Mouse (Mus musculus) embryo, embryonic 11 days (tissue): ENCODE measurements around the gene Tmem131l.
A peak's percentile ranks its signal among the peaks of the same experiment; 100 is the strongest.
"Not testable (repeated sequence)": the region's sequence is repeated elsewhere in the genome, so short reads cannot be mapped to it uniquely, and the experiment has no call there.

Experiments used
- DNase-seq: peaks from one replicate; pipeline ENCODE4 v3.0.0-alpha.2; 2015

Tmem131l gene

GRCm38 (mm10) chr3:83904176-83904958 is 135.6 kb downstream of the Tmem131l start:
- DNase-seq: no peak

GRCm38 (mm10) chr3:83902943-83903342 is 137.0 kb downstream of the Tmem131l start:
- DNase-seq: no peak

GRCm38 (mm10) chr3:83902459-83902858 is 137.5 kb downstream of the Tmem131l start:
- no peak for DNase-seq

GRCm38 (mm10) chr3:83900756-83901373 is 139.1 kb downstream of the Tmem131l start:
- DNase-seq: no peak

- DNase-seq: peak; percentile 63
These were observed 140.4 kb downstream of the Tmem131l start for GRCm38 (mm10) chr3:83899556-83899955.

GRCm38 (mm10) chr3:83898246-83898645 is 141.7 kb downstream of the Tmem131l start:
- no peak for DNase-seq

- no peak for DNase-seq
These were observed 144.2 kb downstream of the Tmem131l start for GRCm38 (mm10) chr3:83895811-83896210.

- no peak for DNase-seq
These were observed 144.9 kb downstream of the Tmem131l start for GRCm38 (mm10) chr3:83895111-83895510.

GRCm38 (mm10) chr3:83885163-83885562 is 154.8 kb downstream of the Tmem131l start:
- no peak for DNase-seq

- DNase-seq: not testable (repeated sequence)
These were observed 160.5 kb downstream of the Tmem131l start for GRCm38 (mm10) chr3:83879261-83880050.

- DNase-seq: no peak
These were observed 161.2 kb downstream of the Tmem131l start for GRCm38 (mm10) chr3:83878801-83879200.

GRCm38 (mm10) chr3:83876299-83876698 is 163.7 kb downstream of the Tmem131l start:
- no peak for DNase-seq

GRCm38 (mm10) chr3:83875078-83875477 is 164.9 kb downstream of the Tmem131l start:
- DNase-seq: not testable (repeated sequence)

- DNase-seq: not testable (repeated sequence)
These were observed 167.1 kb downstream of the Tmem131l start for GRCm38 (mm10) chr3:83872853-83873252.

- DNase-seq: not testable (repeated sequence)
These were observed 168.0 kb downstream of the Tmem131l start for GRCm38 (mm10) chr3:83871962-83872361.

- not testable (repeated sequence) for DNase-seq
These were observed 168.4 kb downstream of the Tmem131l start for GRCm38 (mm10) chr3:83871559-83871958.

- no peak for DNase-seq
These were observed 170.2 kb downstream of the Tmem131l start for GRCm38 (mm10) chr3:83869776-83870175.

GRCm38 (mm10) chr3:83867026-83867425 is 172.9 kb downstream of the Tmem131l start:
- DNase-seq: not testable (repeated sequence)

- DNase-seq: no peak
These were observed 174.8 kb downstream of the Tmem131l start for GRCm38 (mm10) chr3:83865216-83865615.

GRCm38 (mm10) chr3:83864064-83864548 is 175.9 kb downstream of the Tmem131l start:
- no peak for DNase-seq

- DNase-seq: no peak
These were observed 177.0 kb downstream of the Tmem131l start for GRCm38 (mm10) chr3:83862956-83863355.

- no peak for DNase-seq
These were observed 180.4 kb downstream of the Tmem131l start for GRCm38 (mm10) chr3:83859595-83859994.

GRCm38 (mm10) chr3:83859071-83859470 is 180.9 kb downstream of the Tmem131l start:
- no peak for DNase-seq
